Mouse (Mus musculus) spleen, postnatal 10 days (tissue): ENCODE results near the gene Myo19.
A peak's percentile ranks its signal among the peaks of the same experiment; 100 is the strongest.
"Not testable (repeated sequence)": the region's sequence is repeated elsewhere in the genome, so short reads cannot be mapped to it uniquely, and the experiment has no call there.

Experiments
- DNase-seq, 2 experiments: peaks; one replicate each; pipeline ENCODE4 v3.0.0; 2021 to 2022; ENCODE audit warnings: low spot score in 2 of 2

The Myo19 gene

DNA sequence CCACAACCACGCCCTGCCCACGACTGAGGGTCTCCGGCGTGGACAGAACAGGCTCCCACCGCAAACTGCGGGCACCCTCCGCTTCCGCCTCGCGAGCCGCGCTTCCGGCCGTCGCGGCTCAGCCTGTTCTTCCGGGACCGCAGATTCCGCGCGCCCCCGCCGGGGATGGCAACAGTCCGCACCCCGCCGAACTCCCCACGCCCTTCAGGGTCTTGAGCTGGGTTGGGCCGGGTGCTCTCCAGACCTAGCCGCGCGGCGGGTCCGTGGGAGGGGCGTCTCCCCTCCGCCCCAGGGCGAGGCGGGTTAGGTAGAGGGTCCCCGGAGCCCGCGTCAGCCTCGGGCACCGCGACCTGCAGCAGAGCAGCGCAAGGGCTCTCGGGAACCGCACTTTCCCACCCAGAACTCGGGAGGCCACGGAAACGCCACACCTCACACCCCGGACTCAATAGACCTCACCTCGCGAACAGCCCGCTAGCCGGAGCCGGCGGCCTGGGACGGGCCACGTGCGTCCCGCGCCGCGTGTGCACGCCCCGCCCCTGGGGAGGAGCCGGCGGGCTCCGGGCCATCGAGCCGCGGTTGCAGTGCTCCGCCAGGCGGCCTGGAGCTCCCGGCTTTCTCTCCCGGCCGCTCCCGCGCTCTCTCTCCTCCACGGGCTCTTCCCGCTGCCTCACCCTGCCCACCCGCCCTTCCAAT, at the start of gene Myo19, which contains the start of gene Pigw:
TSS of gene Myo19 (plus strand) at position 377 of the 693 bp plus-strand sequence.
TSS of gene Pigw (minus strand) at position 514 of the 693 bp plus-strand sequence.
- peak; percentile 79 to 86 for DNase-seq

- DNase-seq: no peak
Measured at GRCm38 (mm10) chr11:84839330-84839729, 40.6 kb upstream of the Myo19 start.

- DNase-seq: no peak
Measured at GRCm38 (mm10) chr11:84846741-84847474, 33.0 kb upstream of the Myo19 start.

DNA sequence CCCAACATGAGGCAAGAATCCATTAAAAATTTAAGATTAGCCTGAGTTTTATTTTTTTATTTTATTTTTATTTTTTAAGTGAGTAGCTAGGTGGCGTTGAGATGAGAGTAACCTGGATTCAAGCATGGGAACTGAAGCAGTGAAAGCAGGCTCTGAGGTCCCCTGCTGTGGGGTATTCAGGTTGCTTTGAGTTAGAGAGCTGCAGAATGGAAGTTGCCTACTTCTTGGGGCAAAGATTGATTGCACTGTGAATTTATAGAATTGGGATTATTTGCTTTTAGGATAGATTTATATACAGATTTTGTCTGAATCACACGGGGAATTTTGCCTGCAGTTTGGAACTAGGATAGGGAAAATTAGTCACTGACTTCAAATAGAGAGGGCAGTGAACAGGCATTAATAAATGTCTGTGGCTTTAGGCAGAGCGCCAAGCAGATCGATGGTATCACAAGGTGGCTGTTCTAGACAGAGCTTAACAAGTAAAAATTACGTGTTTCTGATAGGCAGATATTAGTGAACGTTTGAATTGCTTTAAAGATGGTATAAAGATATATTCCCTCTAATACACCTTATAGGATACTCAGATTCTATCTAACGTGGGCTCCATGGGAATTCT, 32.4 kb upstream of the Myo19 start:
- no peak for DNase-seq

DNA sequence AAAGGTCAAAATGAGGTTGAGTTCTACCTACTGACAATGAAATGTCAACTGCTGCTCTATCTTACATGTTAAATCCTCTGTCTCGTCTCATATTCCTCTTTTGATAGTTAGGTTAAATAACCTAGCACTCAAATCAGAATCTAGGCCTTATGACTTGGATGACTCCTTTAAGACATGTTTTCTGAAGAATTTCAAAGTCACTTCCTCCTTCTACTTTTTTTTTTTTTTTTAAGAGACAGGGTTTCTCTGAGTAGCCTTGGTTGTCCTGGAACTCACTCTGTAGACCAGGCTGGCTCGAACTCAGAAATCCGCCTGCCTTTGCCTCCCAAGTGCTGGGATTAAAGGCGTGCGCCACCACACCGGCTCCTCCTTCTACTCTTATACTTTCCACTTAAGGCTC, 24.7 kb upstream of the Myo19 start:
- DNase-seq: no peak

- no peak for DNase-seq
Measured at GRCm38 (mm10) chr11:84865268-84865667, 14.7 kb upstream of the Myo19 start.

GRCm38 (mm10) chr11:84867586-84867985, 12.4 kb upstream of the Myo19 start:
- no peak for DNase-seq

GRCm38 (mm10) chr11:84868786-84869259, 11.1 kb upstream of the Myo19 start:
- no peak for DNase-seq

- peak; percentile 86 to 95 for DNase-seq
Measured at GRCm38 (mm10) chr11:84869537-84870232, 10.3 kb upstream of the Myo19 start.

DNA sequence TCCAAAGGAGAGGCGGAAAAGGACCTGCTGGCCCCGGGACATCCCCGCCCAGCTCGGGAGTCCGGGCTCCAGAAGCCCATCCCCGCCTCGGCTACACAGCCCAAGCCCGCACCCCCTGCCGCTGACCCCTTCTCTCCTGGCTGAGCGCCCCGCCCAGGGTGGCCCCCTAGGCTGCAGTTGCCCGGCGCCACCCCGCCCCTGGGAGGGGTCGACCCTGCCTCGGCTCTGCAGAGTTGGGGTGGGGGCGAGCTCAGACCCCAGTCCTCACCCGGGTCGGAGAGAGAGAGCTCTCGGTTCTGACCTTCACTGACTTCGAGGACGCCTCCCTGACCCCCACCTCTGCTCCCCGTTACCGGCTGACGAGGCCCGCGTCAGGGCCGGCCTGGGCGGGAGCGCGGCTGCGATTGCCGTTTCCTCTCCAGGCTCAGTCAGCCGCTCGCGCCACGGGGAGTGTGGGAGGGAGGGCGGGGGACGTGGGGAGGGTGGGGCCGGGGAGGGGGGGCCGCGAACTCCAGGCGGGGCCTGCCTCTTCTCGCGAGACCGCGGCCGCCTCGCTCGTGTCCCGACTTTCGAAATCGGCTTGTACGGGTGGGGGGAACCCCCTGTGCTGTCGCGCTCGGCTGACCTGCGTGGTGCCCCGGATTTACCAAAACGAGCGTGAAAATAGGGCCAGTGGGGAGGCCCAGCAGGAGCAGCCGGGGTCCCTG, 9.5 kb upstream of the Myo19 start, which contains the start of gene Ggnbp2:
TSS of gene Ggnbp2 (minus strand) at position 481 of the 707 bp plus-strand sequence.
- peak; percentile 93 to 95 for DNase-seq

GRCm38 (mm10) chr11:84871046-84871445, 8.9 kb upstream of the Myo19 start:
- peak in 1 of 2 experiments; percentile 64 for DNase-seq

DNA sequence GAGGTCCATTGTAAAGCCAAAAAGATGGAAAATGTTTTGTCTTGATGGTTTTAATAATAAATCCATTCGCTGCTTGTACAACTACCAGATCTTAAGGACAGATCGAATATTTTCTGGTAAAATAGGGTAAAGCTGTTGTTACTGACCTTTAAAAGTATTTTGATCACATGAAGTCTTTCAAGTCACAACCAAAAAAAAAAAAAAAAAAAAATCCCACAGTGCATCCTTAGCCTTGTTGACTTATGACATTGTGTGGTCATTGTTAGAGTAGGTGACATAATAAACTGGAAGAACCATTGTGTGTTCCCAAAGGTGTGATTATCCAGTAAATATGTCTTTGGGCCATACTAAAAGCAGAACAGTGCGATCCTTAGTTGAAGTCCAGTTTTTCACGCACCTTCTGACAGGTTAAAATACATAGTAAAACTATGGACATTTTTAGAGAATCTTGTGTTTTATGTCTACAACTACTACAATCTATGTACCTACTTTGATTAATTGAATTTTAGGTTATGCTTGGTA, 8.3 kb upstream of the Myo19 start:
- DNase-seq: no peak

GRCm38 (mm10) chr11:84873042-84873833, 6.7 kb upstream of the Myo19 start:
- no peak for DNase-seq

- DNase-seq: not testable (repeated sequence)
Measured at GRCm38 (mm10) chr11:84876020-84876419, 3.9 kb upstream of the Myo19 start.

DNA sequence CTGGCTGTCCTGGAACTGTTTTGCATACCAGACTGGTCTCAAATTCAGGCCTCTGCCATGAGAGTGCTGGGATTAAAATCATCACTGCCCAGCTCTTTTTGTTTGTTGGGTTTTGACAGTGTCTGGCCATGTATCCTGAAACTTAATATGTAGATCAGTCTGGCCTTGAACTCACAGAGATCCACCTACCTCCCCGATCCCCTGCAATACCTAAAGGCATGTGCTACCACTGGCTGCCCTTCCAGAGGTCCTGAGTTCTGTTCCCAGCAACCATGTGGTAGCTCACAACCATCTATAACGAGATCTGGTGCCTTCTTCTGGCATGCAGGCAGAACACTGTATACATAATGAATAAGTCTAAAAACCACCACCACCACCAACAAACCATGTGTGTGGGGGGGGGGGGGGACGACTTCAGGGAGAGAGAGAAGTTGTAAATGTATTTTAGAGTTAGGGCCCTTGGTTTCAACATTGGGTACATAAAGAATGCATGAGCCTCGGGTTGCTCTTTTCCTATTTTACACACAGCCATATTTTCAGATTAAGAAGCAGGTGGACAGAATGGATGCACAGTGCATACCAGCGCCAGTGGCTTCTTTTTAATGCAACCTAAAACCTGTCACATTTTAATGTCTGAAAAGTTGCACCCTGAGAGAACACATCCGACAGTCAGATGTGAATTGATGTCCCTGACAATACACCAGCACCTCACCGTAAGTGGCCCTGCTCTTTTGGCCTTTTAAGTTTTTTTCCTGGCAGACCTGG, 759 bp upstream of the Myo19 start:
- DNase-seq: no peak

DNA sequence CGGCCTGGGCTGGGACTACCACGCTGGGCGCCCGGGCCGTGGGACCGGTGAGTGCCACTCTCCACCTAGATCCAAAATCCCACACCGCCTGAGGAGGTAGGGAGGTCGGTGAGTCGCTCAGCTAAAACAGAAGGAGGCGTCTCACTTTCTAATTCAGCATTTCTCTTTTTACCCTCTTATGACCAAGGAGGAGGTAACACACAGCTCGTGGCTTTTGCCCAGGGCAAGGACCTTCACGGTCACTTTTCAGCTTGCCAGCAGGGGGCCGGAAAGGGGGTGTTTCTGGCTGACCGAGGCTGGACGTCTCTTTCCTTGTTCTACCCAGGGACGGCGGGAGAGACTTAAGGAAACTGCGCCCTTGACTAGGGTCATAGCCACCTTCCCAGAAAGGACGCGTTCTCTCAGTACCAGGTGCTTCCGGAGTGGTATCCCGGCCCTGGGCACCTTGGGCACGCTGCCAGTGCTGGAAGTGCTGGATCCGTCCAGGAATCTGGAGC, 565 bp downstream of the Myo19 start:
- DNase-seq: peak in 1 of 2 experiments; percentile 68

- no peak for DNase-seq
Measured at GRCm38 (mm10) chr11:84880971-84881370, 1.0 kb downstream of the Myo19 start.

- no peak for DNase-seq
Measured at GRCm38 (mm10) chr11:84882346-84882745, 2.4 kb downstream of the Myo19 start.

DNA sequence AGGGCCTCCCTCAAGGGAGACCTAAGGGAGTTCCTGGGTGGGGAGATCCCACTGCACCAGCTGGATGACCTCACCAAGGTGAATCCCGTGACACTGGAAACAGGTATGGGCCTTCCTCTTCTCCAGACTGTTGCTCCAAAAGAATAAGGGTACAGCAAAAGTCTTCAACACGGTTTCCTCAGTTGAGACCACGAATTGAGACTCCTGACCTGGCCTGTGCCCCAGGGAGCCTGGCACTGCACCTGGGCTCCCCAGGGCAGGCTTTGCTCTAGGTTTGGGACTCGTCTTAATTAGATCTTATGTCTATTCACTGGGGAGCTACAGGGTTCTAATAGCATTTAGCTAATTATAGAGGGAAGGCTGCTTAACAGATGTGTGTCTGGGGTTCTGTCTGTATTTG, 5.3 kb downstream of the Myo19 start:
- no peak for DNase-seq
